ENCODE assay signal across 8 mouse cellular contexts in genomic region chr12:111896908-111897661, GRCm38 (mm10). TPM values are rescaled to one million over a fixed set of nuclear protein-coding genes. Genes with fewer than 3 reads are reported as not detected.
A peak's percentile ranks its signal among the peaks of the same experiment; 100 is the strongest.
DNase-seq lines count a peak whose midpoint lies in the region; ATAC-seq lines count a peak whose summit lies in the region.

No protein-coding gene starts in this region.

- no peak overlapping the region for H3K4me3 ChIP-seq in heart, embryonic 15.5 days
- H3K4me3 ChIP-seq in limb, embryonic 15.5 days = no peak overlapping the region
- H3K4me3 ChIP-seq in stomach, embryonic 14.5 days (ENCODE audit: low read depth, low read length) = no peak overlapping the region

- no peaks in the 10 kb centered on the region for H3K9me3 ChIP-seq in heart, embryonic 15.5 days (replicated peaks)
- no peaks in the 10 kb centered on the region for H3K9me3 ChIP-seq in limb, embryonic 15.5 days
- H3K9me3 ChIP-seq in stomach, embryonic 14.5 days (ENCODE audit: control insufficient read depth, low read depth, low read length) = no peaks in the 10 kb centered on the region

- peak overlapping the region; percentile 68 for H3K27ac ChIP-seq in heart, embryonic 15.5 days
- 0 out of 2 replicates have a peak overlapping the region, but pooled peaks have one; percentile 1 for H3K27ac ChIP-seq in limb, embryonic 15.5 days
- no peak overlapping the region for H3K27ac ChIP-seq in stomach, embryonic 14.5 days (ENCODE audit: low read length)

- no peaks in the 10 kb centered on the region for H3K36me3 ChIP-seq in heart, embryonic 15.5 days
- H3K36me3 ChIP-seq in limb, embryonic 15.5 days = no peaks in the 10 kb centered on the region
- no peaks in the 10 kb centered on the region for H3K36me3 ChIP-seq in stomach, embryonic 14.5 days (ENCODE audit: control insufficient read depth, insufficient read depth, low read length)

- peak; percentile 51 for DNase-seq in adrenal gland, adult 2 months
- no peak for DNase-seq in adrenal gland, postnatal 4 days (ENCODE audit: low spot score in 2 of 2)
- DNase-seq in MEL-GATA-1-ER (ENCODE audit: extremely low read depth, low read depth) = peak; percentile 80
- no peak for DNase-seq in gastrocnemius, postnatal 36 days
- no peak for DNase-seq in gastrocnemius, postnatal 4 days (ENCODE audit: low spot score in 2 of 2)

- ATAC-seq in heart, embryonic 15.5 days (replicated peaks; ENCODE audit: insufficient number of reproducible peaks, insufficient read depth, low FRiP score, low read depth) = peak; percentile 80
- ATAC-seq in limb, embryonic 15.5 days (ENCODE audit: insufficient number of reproducible peaks, low FRiP score, low TSS enrichment, low read depth) = no peak
- peak; percentile 80 for ATAC-seq in stomach, embryonic 14.5 days (ENCODE audit: insufficient number of reproducible peaks, insufficient read depth, low FRiP score, low read depth)

- 20% methylated on average over 7 of the region's 7 CpGs for WGBS in heart, embryonic 15.5 days
- WGBS in limb, embryonic 15.5 days = 59% methylated on average over 7 of the region's 7 CpGs
- WGBS in stomach, embryonic 14.5 days = 28% methylated on average over 7 of the region's 7 CpGs

- peaks cover 63% of the 10 kb centered on the region for H3K4me1 ChIP-seq in heart, embryonic 15.5 days (replicated peaks)
- 0 out of 2 replicates have a peak, but pooled peaks cover 2% of the 10 kb centered on the region for H3K4me1 ChIP-seq in limb, embryonic 15.5 days
- peaks cover 11% of the 10 kb centered on the region for H3K4me1 ChIP-seq in stomach, embryonic 14.5 days (ENCODE audit: control insufficient read depth, insufficient read depth, low read length)

- no peaks in the 10 kb centered on the region for H3K27me3 ChIP-seq in heart, embryonic 15.5 days
- no peaks in the 10 kb centered on the region for H3K27me3 ChIP-seq in limb, embryonic 15.5 days
- H3K27me3 ChIP-seq in stomach, embryonic 14.5 days (ENCODE audit: control insufficient read depth, insufficient read depth, low read length) = no peaks in the 10 kb centered on the region

- peak overlapping the region; percentile 20; the same call in 1 of the 2 replicates for H3K4me2 ChIP-seq in heart, embryonic 15.5 days
- H3K4me2 ChIP-seq in limb, embryonic 15.5 days = no peak overlapping the region
- no peak overlapping the region for H3K4me2 ChIP-seq in stomach, embryonic 14.5 days (replicated peaks; ENCODE audit: low read depth, low read length)

- intact Hi-C loops in gastrocnemius, postnatal 36 days (cut with DNase I) = no loop called here

- H3K9ac ChIP-seq in heart, embryonic 15.5 days = no peak overlapping the region
- no peak overlapping the region for H3K9ac ChIP-seq in limb, embryonic 15.5 days
- no peak overlapping the region for H3K9ac ChIP-seq in stomach, embryonic 14.5 days (replicated peaks; ENCODE audit: low read depth, low read length)

RNA-seq across cellular contexts. Expression of gene Ppp1r13b, which starts 10.8 kb away (rescaled TPM):
- total RNA-seq in adrenal gland, adult 2 months (2021) = 10 to 100 TPM; 13.8 to 15.9 TPM
- polyA plus RNA-seq in adrenal gland, adult 2 months (2012; rRNA removed) = 5.9 and 6.6 TPM in 2 replicates
- 10 to 100 TPM; 26.7 to 30.5 TPM for total RNA-seq in adrenal gland, postnatal 4 days (2021)
- polyA plus RNA-seq in heart, embryonic 15.5 days (2015; fragmentation: Nextera tagmentation; extraction: Ambion mirVana) = 11.1 and 15.3 TPM in 2 replicates
- polyA plus RNA-seq in limb, embryonic 15.5 days (2015; fragmentation: Nextera tagmentation; extraction: Ambion mirVana) = 11.8 and 14.9 TPM in 2 replicates
- 20.9 and 23.9 TPM in 2 replicates for polyA plus RNA-seq in stomach, embryonic 14.5 days (2014; fragmentation: Nextera tagmentation; extraction: Ambion mirVana)
- 1 to 10 TPM; 7.2 to 7.5 TPM for total RNA-seq in gastrocnemius, postnatal 36 days (2021)
- 10 to 100 TPM; 13.1 to 15.8 TPM for total RNA-seq in gastrocnemius, postnatal 4 days (2021)

Comparison
In these comparisons a context has a peak if more than half of its experiments do, and no peak if none do; other contexts are left out.
1. DNase-seq: peak in adrenal gland, adult 2 months (single experiment) and MEL-GATA-1-ER (single experiment); none in adrenal gland, postnatal 4 days (0 of 2), gastrocnemius, postnatal 36 days (0 of 2) and gastrocnemius, postnatal 4 days (0 of 2).